Mouse (Mus musculus) heart, embryonic 14.5 days (tissue): ENCODE measurements around the gene Pank4. TPM values are rescaled to one million over a fixed set of nuclear protein-coding genes. Genes with fewer than 3 reads are reported as not detected.

Experiments
- ATAC-seq: fragments of 200-750 bp; cut with Nextera tagmentation; 2 replicates; pipeline ENCODE4 v1.8.0; 2017; ENCODE audit warnings: low read depth, moderate TSS enrichment; ENCODE audit not compliant: insufficient number of reproducible peaks, insufficient read depth, low FRiP score
- H3K27ac ChIP-seq, 2 experiments: fragments of 200-500 bp in 1 of 2; fragments of 300-500 bp in 1 of 2; sonication (generic) in 1 of 2; replicated peaks in 1 of 2; 2 replicates each; pipeline ENCODE4 v1.5.1; 2012 to 2014; ENCODE audit warnings: low read depth in 2 of 2, low read length in 2 of 2, control low read depth in 1 of 2, mild to moderate bottlenecking in 1 of 2, mixed read lengths in 1 of 2; ENCODE audit not compliant: control insufficient read depth in 1 of 2, insufficient read depth in 1 of 2
- H3K27me3 ChIP-seq: fragments of 300-500 bp; sonication (generic); 2 replicates; pipeline ENCODE4 v1.6.1; 2014; ENCODE audit warnings: mild to moderate bottlenecking, low read length, control low read depth; ENCODE audit not compliant: control insufficient read depth, insufficient read depth
- H3K36me3 ChIP-seq: fragments of 300-500 bp; sonication (generic); 2 replicates; pipeline ENCODE4 v1.6.1; 2014; ENCODE audit warnings: mild to moderate bottlenecking, control low read depth, low read length, mixed read lengths; ENCODE audit not compliant: control insufficient read depth, insufficient read depth
- H3K4me1 ChIP-seq, 2 experiments: fragments of 200-500 bp in 1 of 2; fragments of 300-500 bp in 1 of 2; sonication (generic) in 1 of 2; 2 replicates each; pipeline ENCODE4 v1.6.1; 2012 to 2014; ENCODE audit warnings: low read length in 2 of 2, control low read depth in 1 of 2, mixed read lengths in 1 of 2; ENCODE audit not compliant: control insufficient read depth in 2 of 2, insufficient read depth in 2 of 2
- H3K4me2 ChIP-seq: fragments of 300-500 bp; sonication (generic); 2 replicates; pipeline ENCODE4 v1.6.1; 2014; ENCODE audit warnings: mild to moderate bottlenecking, low read length
- H3K4me3 ChIP-seq, 2 experiments: fragments of 200-500 bp in 1 of 2; fragments of 300-500 bp in 1 of 2; sonication (generic) in 1 of 2; 2 replicates each; pipeline ENCODE4 v1.5.1; 2012 to 2014; ENCODE audit warnings: low read length in 2 of 2, mild to moderate bottlenecking in 2 of 2, control low read depth in 1 of 2, low read depth in 1 of 2, moderate library complexity in 1 of 2; ENCODE audit not compliant: control insufficient read depth in 1 of 2, insufficient read depth in 1 of 2
- H3K9ac ChIP-seq: fragments of 300-500 bp; sonication (generic); 2 replicates; pipeline ENCODE4 v1.6.1; 2014; ENCODE audit warnings: mild to moderate bottlenecking, low read length
- H3K9me3 ChIP-seq: fragments of 300-500 bp; sonication (generic); 2 replicates; pipeline ENCODE4 v1.6.1; 2016; ENCODE audit warnings: low read length, control low read depth; ENCODE audit not compliant: control insufficient read depth
- WGBS: fragments of 180-500 bp; shearing (Covaris S2); extraction: QIAGEN DNeasy Blood & Tissue Kit; methylation state at CpG from one replicate; pipeline ENCODE4 v1.1.7; 2014; 5-methylcytosine and 5-hydroxymethylcytosine counted together
- polyA plus RNA-seq: library from polyadenylated mRNA; unstranded; fragments of >200 nt; fragmentation: Nextera tagmentation; extraction: Ambion mirVana; gene quantifications from 2 replicates; pipeline ENCODE4 v1.2.1, GENCODE M21; 2014

Pank4 gene
- polyA plus RNA-seq, 1 experiment from 2014 or later, result 42.1 TPM

DNA sequence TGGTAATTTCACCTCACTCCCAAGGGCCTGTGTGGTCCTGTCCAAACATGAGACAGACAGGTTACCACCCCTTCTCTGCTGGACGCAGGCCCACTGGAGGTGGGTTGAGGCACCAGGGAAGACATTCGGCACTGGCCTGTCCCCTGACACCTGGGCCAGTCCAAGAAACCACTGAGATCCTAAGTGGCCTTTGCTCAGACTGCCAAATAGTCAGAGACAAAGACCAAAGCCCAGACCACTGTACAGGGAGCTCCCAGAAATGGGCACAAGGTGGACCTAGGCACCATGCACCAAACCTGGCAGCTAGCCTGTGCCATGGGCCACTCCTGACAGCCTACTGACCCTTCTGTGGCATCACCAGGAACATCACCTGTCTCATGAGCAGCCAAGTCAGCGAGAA, 45.3 kb downstream of the Pank4 start:
- H3K36me3 ChIP-seq, result no peaks in the 10 kb centered on the region
- H3K27ac ChIP-seq, result no peak overlapping the region
- no peaks in the 10 kb centered on the region for H3K9me3 ChIP-seq
- ATAC-seq, result no peak
- WGBS, result 69% methylated on average over 3 of the region's 3 CpGs
- H3K4me1 ChIP-seq, result no peaks in the 10 kb centered on the region
- no peak overlapping the region for H3K4me3 ChIP-seq
- H3K27me3 ChIP-seq, result peaks cover 7% of the 10 kb centered on the region; the same call in 1 of the 2 replicates
- no peak overlapping the region for H3K4me2 ChIP-seq
- H3K9ac ChIP-seq, result no peak overlapping the region

DNA sequence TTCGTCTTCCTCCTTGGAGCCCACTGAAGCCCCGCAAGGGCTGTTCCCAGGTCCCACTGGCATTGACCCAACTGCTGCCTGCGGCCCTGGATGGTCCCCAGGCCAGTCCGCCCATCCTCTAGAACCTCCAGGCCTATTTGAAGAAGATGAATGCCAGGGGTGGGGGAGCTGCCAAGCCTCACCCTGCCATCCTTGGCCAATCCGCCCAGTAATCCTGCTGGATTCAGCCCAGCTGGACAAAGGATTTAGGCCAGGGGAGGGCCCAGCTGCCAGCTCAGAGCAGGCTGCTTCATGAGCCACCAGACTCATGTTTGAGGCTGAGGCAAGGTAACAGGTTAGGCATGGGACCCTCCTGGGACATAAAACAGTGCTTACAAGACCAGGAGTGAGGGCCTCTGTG, 46.9 kb downstream of the Pank4 start:
- no peaks in the 10 kb centered on the region for H3K4me1 ChIP-seq
- no peak for ATAC-seq
- H3K9me3 ChIP-seq, result no peaks in the 10 kb centered on the region
- 73% methylated on average over 5 of the region's 5 CpGs for WGBS
- no peak overlapping the region for H3K4me2 ChIP-seq
- H3K27me3 ChIP-seq, result peaks cover 9% of the 10 kb centered on the region; the same call in 1 of the 2 replicates
- no peaks in the 10 kb centered on the region for H3K36me3 ChIP-seq
- H3K27ac ChIP-seq, result no peak overlapping the region
- H3K9ac ChIP-seq, result no peak overlapping the region
- H3K4me3 ChIP-seq, result no peak overlapping the region

DNA sequence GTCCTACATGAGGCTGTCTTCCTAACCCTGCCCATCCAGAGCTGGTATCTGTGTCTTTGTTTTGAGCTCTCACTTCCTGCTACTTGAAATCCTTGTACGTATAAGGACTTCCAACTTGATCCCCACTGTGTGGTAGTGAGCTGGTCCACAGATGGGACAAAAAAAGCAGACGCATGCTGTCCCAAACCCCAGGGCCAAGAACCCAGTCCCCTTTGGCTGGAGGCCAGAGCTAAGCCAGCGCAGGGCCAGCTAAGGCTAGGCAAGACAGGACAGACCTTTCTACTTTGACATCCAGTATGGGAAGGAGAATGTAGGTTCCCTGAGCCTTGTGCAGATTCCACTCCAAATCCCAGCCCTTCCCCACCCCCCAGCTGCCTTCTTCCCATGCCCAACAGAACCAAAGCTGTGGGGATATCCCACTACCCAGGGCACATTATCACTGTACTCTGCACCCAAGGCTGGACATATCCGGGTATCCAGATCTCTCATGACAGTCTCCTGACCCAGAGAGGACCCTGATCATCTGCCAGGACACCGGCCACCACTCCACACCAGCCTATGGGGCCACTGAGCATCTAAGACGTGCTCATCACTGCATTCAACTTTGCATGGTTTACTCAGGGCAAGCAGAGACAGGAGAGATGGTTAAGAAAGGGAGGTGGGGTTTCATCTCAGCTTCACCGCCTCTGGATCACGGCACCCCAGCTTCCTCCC, 47.5 kb downstream of the Pank4 start:
- WGBS, result 67% methylated on average over 8 of the region's 8 CpGs
- no peak for ATAC-seq
- Histone ChIP-seq H3K4me1 (no peaks in the 10 kb centered on the region), H3K27me3 (peaks cover 9% of the 10 kb centered on the region; the same call in 1 of the 2 replicates), H3K27ac (no peak overlapping the region), H3K4me3 (no peak overlapping the region), H3K4me2 (no peak overlapping the region), H3K9ac (no peak overlapping the region), H3K36me3 (no peaks in the 10 kb centered on the region), H3K9me3 (no peaks in the 10 kb centered on the region)

DNA sequence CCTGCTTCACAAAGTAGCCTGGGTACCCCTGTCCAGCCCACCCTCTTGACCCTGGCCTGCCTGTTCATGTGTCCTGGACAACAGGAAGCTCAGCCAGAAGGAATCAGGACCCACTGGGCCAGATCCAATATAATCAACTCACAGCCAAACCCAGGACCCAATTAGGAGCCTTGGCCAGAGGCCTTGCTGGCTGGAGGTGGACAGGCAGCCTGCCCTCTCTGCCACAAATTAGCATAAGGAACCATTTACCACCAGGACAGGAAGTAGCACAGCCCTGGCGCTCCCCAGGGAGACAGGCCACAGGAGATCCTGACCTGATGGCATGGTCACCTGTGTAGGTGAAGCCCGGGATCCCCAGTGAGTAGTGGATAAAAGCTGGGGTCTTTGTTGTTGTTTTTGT, 48.2 kb downstream of the Pank4 start:
- Histone ChIP-seq H3K9me3 (no peaks in the 10 kb centered on the region), H3K9ac (no peak overlapping the region), H3K4me1 (no peaks in the 10 kb centered on the region), H3K27me3 (peaks cover 14% of the 10 kb centered on the region), H3K4me2 (no peak overlapping the region), H3K36me3 (no peaks in the 10 kb centered on the region), H3K27ac (no peak overlapping the region), H3K4me3 (no peak overlapping the region)
- no peak for ATAC-seq
- WGBS, result 59% methylated on average over 2 of the region's 2 CpGs

DNA sequence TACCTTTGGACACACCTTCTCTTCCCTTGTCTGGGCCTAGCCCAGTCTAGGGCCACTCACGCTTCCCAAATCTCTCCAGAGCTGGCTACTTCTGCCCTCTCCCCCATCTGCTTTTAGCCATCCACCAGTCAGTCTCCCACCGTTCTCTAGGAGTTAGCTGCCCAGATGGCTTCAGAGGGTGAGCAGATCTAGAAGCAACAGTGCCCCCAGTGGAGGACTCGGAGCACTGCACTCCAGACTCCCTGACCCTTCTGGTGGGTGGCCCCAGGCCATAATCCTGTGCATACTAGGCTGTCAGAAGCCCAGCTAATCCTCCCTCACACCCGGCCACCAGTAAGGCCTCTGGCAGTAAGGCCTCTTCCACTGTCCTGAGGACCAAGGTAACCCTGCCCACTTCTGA, 48.9 kb downstream of the Pank4 start:
- Histone ChIP-seq H3K9me3 (no peaks in the 10 kb centered on the region), H3K27me3 (peaks cover 16% of the 10 kb centered on the region), H3K27ac (no peak overlapping the region), H3K9ac (no peak overlapping the region), H3K36me3 (no peaks in the 10 kb centered on the region), H3K4me1 (no peaks in the 10 kb centered on the region), H3K4me3 (no peak overlapping the region), H3K4me2 (no peak overlapping the region)
- WGBS, result 6% methylated on average over 4 of the region's 4 CpGs
- ATAC-seq, result no peak

DNA sequence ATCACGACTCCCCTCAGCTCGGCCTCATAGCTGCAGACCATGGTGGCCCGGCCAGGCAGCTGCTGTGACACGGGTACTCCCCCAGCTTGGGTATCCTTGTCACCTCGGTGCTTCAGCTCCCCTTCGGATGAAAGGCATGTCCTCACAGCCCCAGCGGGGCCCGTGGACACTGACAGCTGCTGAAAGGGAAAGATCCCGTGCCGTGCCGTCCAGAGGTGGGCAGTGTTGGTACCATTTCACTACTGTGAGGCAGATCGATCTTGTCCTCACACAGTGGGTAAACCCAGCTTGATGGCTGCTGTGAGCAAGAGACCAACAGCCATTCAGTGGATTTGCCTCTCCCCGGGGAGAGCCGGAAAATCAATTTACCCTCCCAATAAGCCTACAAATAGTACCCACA, 50.3 kb downstream of the Pank4 start:
- WGBS, result 58% methylated on average over 14 of the region's 14 CpGs
- Histone ChIP-seq H3K9ac (no peak overlapping the region), H3K4me1 (peaks cover 0 to 4% of the 10 kb centered on the region in 2 experiments; a peak in 2 of 4 replicates), H3K27me3 (peaks cover 22% of the 10 kb centered on the region), H3K36me3 (no peaks in the 10 kb centered on the region), H3K4me2 (no peak overlapping the region), H3K9me3 (no peaks in the 10 kb centered on the region), H3K4me3 (no peak overlapping the region), H3K27ac (no peak overlapping the region)
- ATAC-seq, result no peak

DNA sequence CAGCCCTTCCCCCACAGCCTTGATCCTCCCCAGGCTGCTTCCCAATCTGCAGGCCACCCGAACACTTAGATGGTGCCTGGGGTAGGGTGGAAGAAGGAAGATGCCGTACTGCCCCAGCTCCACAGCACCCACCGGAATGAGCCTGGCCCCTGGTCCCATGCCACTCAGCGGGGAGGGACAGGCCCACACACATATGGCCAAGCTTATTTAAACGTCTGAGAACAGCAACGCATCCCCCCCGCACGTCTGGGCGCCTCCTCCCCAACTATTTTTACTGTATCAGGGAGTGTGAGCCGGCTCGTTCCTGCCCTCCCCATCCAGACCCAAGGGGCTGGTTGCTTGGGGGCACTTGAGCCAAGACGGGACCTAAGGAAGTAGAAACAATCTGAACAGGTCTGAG, 50.9 kb downstream of the Pank4 start:
- Histone ChIP-seq H3K27me3 (peaks cover 27% of the 10 kb centered on the region), H3K9me3 (no peaks in the 10 kb centered on the region)
- WGBS, result 62% methylated on average over 12 of the region's 12 CpGs

DNA sequence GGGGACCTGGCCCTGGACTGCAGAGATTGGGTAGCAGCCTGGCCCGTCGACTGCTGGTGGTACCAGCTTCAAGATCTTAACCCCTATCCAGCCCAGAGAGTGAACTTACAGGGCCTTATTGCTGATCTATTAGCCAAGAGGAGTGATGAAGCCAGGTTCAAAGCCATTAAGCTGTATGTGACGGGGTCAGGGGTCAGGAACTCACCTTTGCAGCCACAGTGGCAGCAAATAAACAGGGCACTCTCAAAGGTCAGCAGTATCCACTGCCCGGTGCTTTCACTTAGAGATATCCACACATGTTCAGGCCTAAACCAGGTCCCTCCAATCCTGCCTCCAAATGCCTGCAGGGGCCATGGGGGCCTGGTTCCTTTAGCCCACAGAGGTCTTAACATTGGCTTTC, 51.6 kb downstream of the Pank4 start:
- no peak for ATAC-seq
- Histone ChIP-seq H3K4me1 (peaks cover 0 to 6% of the 10 kb centered on the region in 2 experiments; a peak in 2 of 4 replicates), H3K9ac (no peak overlapping the region), H3K4me2 (no peak overlapping the region), H3K27me3 (peaks cover 28% of the 10 kb centered on the region), H3K27ac (no peak overlapping the region), H3K9me3 (no peaks in the 10 kb centered on the region), H3K4me3 (no peak overlapping the region), H3K36me3 (no peaks in the 10 kb centered on the region)
- WGBS, result 66% methylated on average over 4 of the region's 4 CpGs

More for the DNA sequence above, 50.9 kb downstream of the Pank4 start:
- Histone ChIP-seq H3K27ac (no peak overlapping the region), H3K4me3 (no peak overlapping the region), H3K36me3 (no peaks in the 10 kb centered on the region), H3K4me2 (no peak overlapping the region), H3K9ac (no peak overlapping the region), H3K4me1 (peaks cover 0 to 6% of the 10 kb centered on the region in 2 experiments; a peak in 2 of 4 replicates)
- ATAC-seq, result no peak
